Mouse (Mus musculus) MEL (cell line): ENCODE measurements around the gene Inpp5a. TPM values are rescaled to one million over a fixed set of nuclear protein-coding genes. Genes with fewer than 3 reads are reported as not detected.

Experiments used
- DNase-seq: peaks from one replicate; pipeline ENCODE4 v3.0.0; 2011; ENCODE audit warnings: low read depth, low spot score
- H3K27ac ChIP-seq: 2 replicates; pipeline ENCODE4 v1.5.1; 2012; ENCODE audit warnings: low read depth, mild to moderate bottlenecking, control low read depth, low read length, moderate library complexity; ENCODE audit not compliant: control insufficient read depth
- H3K27me3 ChIP-seq, 2 experiments: fragments of 150-350 bp in 1 of 2; sonication (generic) in 1 of 2; 2 replicates each; pipeline ENCODE4 v1.6.1; 2012; ENCODE audit warnings: low read length in 2 of 2, mild to moderate bottlenecking in 2 of 2, improper control_type of control experiment in 1 of 2, moderate library complexity in 1 of 2; ENCODE audit not compliant: insufficient read depth in 2 of 2, control insufficient read depth in 1 of 2
- H3K36me3 ChIP-seq, 2 experiments: 2 replicates each; pipeline ENCODE4 v1.6.1; 2012 to 2014; ENCODE audit warnings: low read length in 2 of 2, improper control_type of control experiment in 1 of 2, inconsistent platforms in 1 of 2, mild to moderate bottlenecking in 1 of 2; ENCODE audit not compliant: insufficient read depth in 2 of 2, control insufficient read depth in 1 of 2
- H3K4me1 ChIP-seq, 2 experiments: fragments of 150-350 bp in 1 of 2; sonication (generic) in 1 of 2; 2 replicates each; pipeline ENCODE4 v1.6.1; 2012; ENCODE audit warnings: low read length in 2 of 2, improper control_type of control experiment in 1 of 2, mild to moderate bottlenecking in 1 of 2; ENCODE audit not compliant: insufficient read depth in 2 of 2, control insufficient read depth in 1 of 2
- H3K4me3 ChIP-seq, 2 experiments: fragments of 150-350 bp in 1 of 2; sonication (generic) in 1 of 2; 2 replicates each; pipeline ENCODE4 v1.5.1; 2012; ENCODE audit warnings: low read depth in 2 of 2, low read length in 2 of 2, mild to moderate bottlenecking in 2 of 2, moderate library complexity in 2 of 2, control low read depth in 1 of 2, improper control_type of control experiment in 1 of 2; ENCODE audit not compliant: control insufficient read depth in 1 of 2, insufficient read depth in 1 of 2
- H3K79me2 ChIP-seq: 2 replicates; pipeline ENCODE4 v1.6.1; 2012; ENCODE audit warnings: mild to moderate bottlenecking, low read length, moderate library complexity; ENCODE audit not compliant: control insufficient read depth, poor library complexity, insufficient read depth
- H3K9ac ChIP-seq: 2 replicates; pipeline ENCODE4 v1.6.1; 2012; ENCODE audit warnings: low read depth, mild to moderate bottlenecking, control low read depth, low read length, moderate library complexity; ENCODE audit not compliant: control insufficient read depth, poor library complexity, severe bottlenecking
- H3K9me3 ChIP-seq: fragments of 150-350 bp; sonication (generic); replicated peaks from 2 replicates; pipeline ENCODE4 v1.6.1; 2012; ENCODE audit warnings: mild to moderate bottlenecking, low read length, improper control_type of control experiment, moderate library complexity; ENCODE audit not compliant: insufficient read depth
- ELF1 ChIP-seq: IDR thresholded peaks from 2 replicates; pipeline ENCODE4 v1.6.1; 2014; ENCODE audit warnings: low read depth, mild to moderate bottlenecking, inconsistent platforms, low read length, improper control_type of control experiment, moderate library complexity
- ETS1 ChIP-seq: IDR thresholded peaks from 2 replicates; pipeline ENCODE4 v1.6.1; 2012; ENCODE audit warnings: low read depth, mild to moderate bottlenecking, inconsistent platforms, low read length, improper control_type of control experiment, moderate library complexity
- GABPA ChIP-seq: IDR thresholded peaks from 2 replicates; pipeline ENCODE4 v1.6.1; 2012; ENCODE audit warnings: low read depth, mild to moderate bottlenecking, inconsistent platforms, low read length, improper control_type of control experiment, moderate library complexity
- JUND ChIP-seq: IDR thresholded peaks from 2 replicates; pipeline ENCODE4 v1.6.1; 2011; ENCODE audit warnings: low read depth, mild to moderate bottlenecking, improper control_type of control experiment, low read length
- KAT2A ChIP-seq: conservative IDR thresholded peaks from 2 replicates; pipeline ENCODE4 v1.6.1; 2012; ENCODE audit warnings: low read depth, low read length, improper control_type of control experiment, inconsistent platforms
- MAFK ChIP-seq: IDR thresholded peaks from 2 replicates; pipeline ENCODE4 v1.6.1; 2011; ENCODE audit warnings: low read depth, mild to moderate bottlenecking, low read length, improper control_type of control experiment, borderline replicate concordance
- MAX ChIP-seq: IDR thresholded peaks from 2 replicates; pipeline ENCODE4 v1.6.1; 2011; ENCODE audit warnings: low read length, improper control_type of control experiment
- MEF2A ChIP-seq: IDR thresholded peaks from 2 replicates; pipeline ENCODE4 v1.6.1; 2014; ENCODE audit warnings: low read depth, mild to moderate bottlenecking, inconsistent platforms, low read length, improper control_type of control experiment; ENCODE audit not compliant: poor library complexity, insufficient replicate concordance, severe bottlenecking; ENCODE audit errors: extremely low read depth
- MXI1 ChIP-seq: IDR thresholded peaks from 2 replicates; pipeline ENCODE4 v1.6.1; 2011; ENCODE audit warnings: mild to moderate bottlenecking, low read depth, low read length, improper control_type of control experiment
- MYB ChIP-seq: IDR thresholded peaks from 2 replicates; pipeline ENCODE4 v1.6.1; 2011; ENCODE audit warnings: mild to moderate bottlenecking, low read depth, low read length, improper control_type of control experiment
- NELFE ChIP-seq: IDR thresholded peaks from 2 replicates; pipeline ENCODE4 v1.6.1; 2011; ENCODE audit warnings: low read depth, low read length, improper control_type of control experiment
- NRF1 ChIP-seq: IDR thresholded peaks from 2 replicates; pipeline ENCODE4 v1.6.1; 2014; ENCODE audit warnings: low read depth, mild to moderate bottlenecking, inconsistent platforms, low read length, improper control_type of control experiment, moderate library complexity; ENCODE audit not compliant: poor library complexity, insufficient read depth, severe bottlenecking
- POLR2A ChIP-seq, 2 experiments: IDR thresholded peaks; 2 replicates each; pipeline ENCODE4 v1.6.1; 2011 to 2012; ENCODE audit warnings: low read length in 2 of 2, mild to moderate bottlenecking in 2 of 2, control low read depth in 1 of 2, improper control_type of control experiment in 1 of 2, low read depth in 1 of 2, moderate library complexity in 1 of 2; ENCODE audit not compliant: control insufficient read depth in 1 of 2, insufficient read depth in 1 of 2, poor library complexity in 1 of 2
- POLR2AphosphoS2 ChIP-seq: IDR thresholded peaks from 2 replicates; pipeline ENCODE4 v1.6.1; 2011; ENCODE audit warnings: low read length, improper control_type of control experiment
- POLR2AphosphoS5 ChIP-seq: IDR thresholded peaks from 2 replicates; pipeline ENCODE4 v1.6.1; 2012; ENCODE audit warnings: low read depth, borderline replicate concordance, mild to moderate bottlenecking, inconsistent platforms, low read length, moderate library complexity, mixed read lengths
- RCOR1 ChIP-seq: IDR thresholded peaks from 2 replicates; pipeline ENCODE4 v1.6.1; 2012; ENCODE audit warnings: low read depth, mild to moderate bottlenecking, inconsistent platforms, low read length, improper control_type of control experiment
- SIN3A ChIP-seq: IDR thresholded peaks from 2 replicates; pipeline ENCODE4 v1.6.1; 2012; ENCODE audit warnings: low read length, improper control_type of control experiment, inconsistent platforms
- SMC3 ChIP-seq: IDR thresholded peaks from 2 replicates; pipeline ENCODE4 v1.6.1; 2011; ENCODE audit warnings: low read depth, low read length, improper control_type of control experiment
- TAL1 ChIP-seq: IDR thresholded peaks from 2 replicates; pipeline ENCODE4 v1.6.1; 2012; ENCODE audit warnings: mild to moderate bottlenecking, inconsistent platforms, low read length, moderate library complexity, mixed read lengths
- TBP ChIP-seq: IDR thresholded peaks from 2 replicates; pipeline ENCODE4 v1.8.0; 2011; ENCODE audit warnings: low read depth, low read length, improper control_type of control experiment
- TCF12 ChIP-seq: IDR thresholded peaks from 2 replicates; pipeline ENCODE4 v1.6.1; 2014; ENCODE audit warnings: low read depth, mild to moderate bottlenecking, inconsistent platforms, low read length, improper control_type of control experiment, moderate library complexity
- USF1 ChIP-seq: IDR thresholded peaks from 2 replicates; pipeline ENCODE4 v1.6.1; 2014; ENCODE audit warnings: low read depth, mild to moderate bottlenecking, inconsistent platforms, low read length, improper control_type of control experiment, moderate library complexity
- ZC3H11A ChIP-seq: IDR thresholded peaks from 2 replicates; pipeline ENCODE4 v1.6.1; 2012; ENCODE audit warnings: low read depth, mild to moderate bottlenecking, inconsistent platforms, low read length, improper control_type of control experiment
- ZMIZ1 ChIP-seq: IDR thresholded peaks from 2 replicates; pipeline ENCODE4 v1.6.1; 2012; ENCODE audit warnings: low read depth, mild to moderate bottlenecking, inconsistent platforms, low read length, improper control_type of control experiment, moderate library complexity
- ZNF384 ChIP-seq: IDR thresholded peaks from 2 replicates; pipeline ENCODE4 v1.6.1; 2012; ENCODE audit warnings: low read depth, mild to moderate bottlenecking, inconsistent platforms, low read length, improper control_type of control experiment
- polyA plus RNA-seq, 2 experiments: library from polyadenylated mRNA; stranded (reverse) in 1 of 2; unstranded in 1 of 2; fragments of >175 nt in 1 of 2; fragments of >200 nt in 1 of 2; gene quantifications; 2 replicates each; pipeline versions ENCODE4 v1.2.1 to v1.2.4; 2012; ENCODE audit warnings: low replicate concordance in 2 of 2, low read depth in 1 of 2; ENCODE audit not compliant: insufficient read length in 2 of 2, insufficient read depth in 1 of 2, missing spikeins in 1 of 2
- total RNA-seq: library from RNA; depleted of rRNA; stranded (reverse); fragments of 300-350 nt; gene quantifications from 2 replicates; pipeline ENCODE4 v1.2.3, GENCODE M21; 2012

The Inpp5a gene
- total and polyA plus RNA-seq, 3 experiments = 5.7 to 14.4 TPM; not detected in 1

DNA sequence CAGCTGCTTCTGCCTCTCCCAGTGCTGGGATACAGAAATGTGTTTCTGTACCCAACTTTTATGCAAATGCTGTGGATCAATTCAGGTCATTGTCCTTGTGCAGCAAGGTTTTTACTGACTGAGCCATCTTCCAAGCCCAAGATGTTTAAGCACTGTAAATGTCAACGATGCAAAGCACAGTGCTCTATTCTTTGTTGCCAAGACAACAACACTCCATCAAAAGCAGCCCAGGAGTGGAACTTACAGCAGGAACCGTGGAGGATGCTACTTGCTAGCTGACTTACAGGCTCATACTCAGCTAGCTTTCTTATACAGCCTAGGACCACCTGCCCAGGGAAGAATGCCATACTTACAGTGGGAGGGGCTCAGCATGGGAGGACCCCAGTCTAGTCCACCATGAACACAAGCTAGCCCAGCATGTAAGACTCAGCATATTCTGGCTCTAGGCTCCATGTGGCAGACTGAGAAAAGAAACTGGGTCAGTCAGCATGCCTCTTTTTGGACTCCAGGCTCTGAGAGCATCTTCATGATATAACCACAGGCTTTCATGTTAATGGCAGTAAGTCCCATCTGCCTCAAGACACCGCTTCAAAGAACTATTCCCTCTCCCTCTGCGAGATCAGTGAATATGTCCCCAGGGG, 47.8 kb upstream of the Inpp5a start:
- no peaks in the 10 kb centered on the region for H3K4me1 ChIP-seq
- H3K9me3 ChIP-seq = no peaks in the 10 kb centered on the region
- no peak overlapping the region for H3K27ac ChIP-seq
- no peak for DNase-seq
- TF ChIP-seq MAX (no peak), POLR2AphosphoS5 (no peak), TCF12 (no peak), ZC3H11A (no peak), GABPA (no peak), USF1 (no peak), ETS1 (no peak), ZNF384 (no peak), NELFE (no peak), ZMIZ1 (no peak), POLR2AphosphoS2 (no peak), JUND (no peak), SIN3A (no peak), NRF1 (no peak), POLR2A (IDR thresholded peaks at IDR 0.05; ENCODE audit: control insufficient read depth in 1 of 2, insufficient read depth in 1 of 2, low read depth in 1 of 2, low read length in 2 of 2, poor library complexity in 1 of 2) (no peak)
- TF ChIP-seq, all 39 proteins: peak for 0
- H3K9ac ChIP-seq = no peak overlapping the region
- peaks cover 4% of the 10 kb centered on the region in 2 experiments; a peak in 3 of 4 replicates for H3K27me3 ChIP-seq
- no peaks in the 10 kb centered on the region for H3K79me2 ChIP-seq
- H3K4me3 ChIP-seq = no peak overlapping the region
- H3K36me3 ChIP-seq = no peaks in the 10 kb centered on the region

DNA sequence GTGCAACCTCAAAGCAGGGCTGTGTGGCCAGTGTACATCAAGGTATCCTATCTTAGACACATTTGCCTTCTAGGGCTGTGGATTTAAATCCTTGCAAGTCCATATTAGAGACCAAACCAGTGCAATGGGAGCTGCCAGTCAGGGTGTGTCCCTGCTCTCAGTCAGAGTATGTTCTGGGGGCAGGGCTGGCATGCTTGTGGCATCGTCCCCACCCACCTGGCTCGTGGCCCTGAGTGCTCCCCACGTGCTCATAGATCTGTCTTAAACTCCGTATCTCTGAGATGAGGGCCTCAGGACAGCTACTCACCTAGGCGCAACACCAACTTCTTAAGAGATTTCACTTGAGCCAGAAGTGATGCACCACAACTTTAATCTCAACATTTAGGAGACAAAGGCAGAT, 46.1 kb upstream of the Inpp5a start:
- DNase-seq = no peak
- H3K9ac ChIP-seq = no peak overlapping the region
- H3K4me3 ChIP-seq = no peak overlapping the region
- no peaks in the 10 kb centered on the region for H3K4me1 ChIP-seq
- H3K36me3 ChIP-seq = no peaks in the 10 kb centered on the region
- TF ChIP-seq MXI1 = no peak
- TF ChIP-seq NRF1 = no peak
- no peak for TF ChIP-seq TBP
- TF ChIP-seq RCOR1 = no peak
- TF ChIP-seq TAL1 = no peak
- TF ChIP-seq SIN3A = no peak
- no peak for TF ChIP-seq ZMIZ1
- TF ChIP-seq MAFK = no peak
- no peak for TF ChIP-seq ELF1
- no peak for TF ChIP-seq NELFE
- no peak for TF ChIP-seq MYB
- no peak for TF ChIP-seq MEF2A
- TF ChIP-seq SMC3 = no peak
- no peak for TF ChIP-seq ZC3H11A
- TF ChIP-seq JUND = no peak
- no peak for TF ChIP-seq GABPA
- no peak for TF ChIP-seq POLR2A (IDR thresholded peaks at IDR 0.05; ENCODE audit: control insufficient read depth in 1 of 2, insufficient read depth in 1 of 2, low read depth in 1 of 2, low read length in 2 of 2, poor library complexity in 1 of 2)
- no peak for TF ChIP-seq KAT2A
- TF ChIP-seq MAX = no peak
- TF ChIP-seq, all 39 proteins: peak for 0
- Histone ChIP-seq H3K9me3 (no peaks in the 10 kb centered on the region), H3K27me3 (peaks cover 4% of the 10 kb centered on the region in 2 experiments; a peak in 3 of 4 replicates), H3K79me2 (no peaks in the 10 kb centered on the region), H3K27ac (no peak overlapping the region)
